Mouse (Mus musculus) E14TG2a.4 (cell line): ENCODE measurements at regions not wholly inside any gene's neighbourhood (a gene's known extent, or its start where the extent isn't known, plus 50 kb on each side); places are given as distances from the start of the nearest gene placed in this dataset.
"Not testable (repeated sequence)": the region's sequence is repeated elsewhere in the genome, so short reads cannot be mapped to it uniquely, and the experiment has no call there.

ENCODE experiments used
- H3K27me3 ChIP-seq: 2 replicates; pipeline ENCODE4 v1.6.1; 2014; ENCODE audit warnings: low read length, control low read depth; ENCODE audit not compliant: insufficient read depth
- H3K36me3 ChIP-seq: 2 replicates; pipeline ENCODE4 v1.6.1; 2014; ENCODE audit warnings: low read length, control low read depth; ENCODE audit not compliant: insufficient read depth
- H3K4me1 ChIP-seq: replicated peaks from 2 replicates; pipeline ENCODE4 v1.6.1; 2014; ENCODE audit warnings: low read depth, low read length, control low read depth
- H3K4me3 ChIP-seq: replicated peaks from 2 replicates; pipeline ENCODE4 v1.5.1; 2014; ENCODE audit warnings: mild to moderate bottlenecking, low read length
- H3K9me3 ChIP-seq: 2 replicates; pipeline ENCODE4 v1.6.1; 2014; ENCODE audit warnings: low read length, control low read depth
- CTCF ChIP-seq: conservative IDR thresholded peaks from 2 replicates; pipeline ENCODE4 v1.5.1; 2014; ENCODE audit warnings: low read length
- NANOG ChIP-seq: IDR thresholded peaks from 2 replicates; pipeline ENCODE4 v1.6.1; 2014; ENCODE audit warnings: borderline replicate concordance, low read length, mixed read lengths
- POU5F1 ChIP-seq: IDR thresholded peaks from 2 replicates; pipeline ENCODE4 v1.6.1; 2014; ENCODE audit warnings: low read length, borderline replicate concordance

DNA sequence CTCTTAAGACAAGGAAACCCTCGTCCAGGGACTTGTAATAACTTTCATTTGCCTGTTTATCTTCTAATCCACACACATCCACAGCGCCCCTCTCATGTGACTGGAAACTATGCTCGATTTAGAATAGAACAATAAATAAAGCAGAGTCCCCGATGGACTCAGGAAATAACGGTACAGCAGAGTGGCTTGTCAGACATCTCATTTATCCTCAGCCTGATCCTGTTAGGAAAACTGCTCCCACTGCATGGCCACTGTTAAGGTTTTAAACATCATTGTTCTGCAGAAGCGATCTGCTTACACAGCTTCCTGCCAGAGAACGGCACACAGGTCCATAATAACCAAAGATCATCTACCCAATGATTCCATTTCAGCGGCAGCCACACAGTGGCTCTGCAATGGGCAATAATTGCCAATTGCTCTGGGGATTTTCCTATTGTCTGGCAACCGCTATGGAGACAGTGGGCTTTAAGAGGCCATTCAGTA is 84.8 kb upstream of the Mdm1 start:
- no peaks in the 10 kb centered on the region for H3K36me3 ChIP-seq
- no peaks in the 10 kb centered on the region for H3K27me3 ChIP-seq
- peaks cover 7% of the 10 kb centered on the region for H3K9me3 ChIP-seq
- TF ChIP-seq NANOG, result no peak
- TF ChIP-seq POU5F1, result no peak
- no peak for TF ChIP-seq CTCF
- H3K4me1 ChIP-seq, result no peaks in the 10 kb centered on the region; the same call in none of the 2 replicates
- no peak overlapping the region for H3K4me3 ChIP-seq

DNA sequence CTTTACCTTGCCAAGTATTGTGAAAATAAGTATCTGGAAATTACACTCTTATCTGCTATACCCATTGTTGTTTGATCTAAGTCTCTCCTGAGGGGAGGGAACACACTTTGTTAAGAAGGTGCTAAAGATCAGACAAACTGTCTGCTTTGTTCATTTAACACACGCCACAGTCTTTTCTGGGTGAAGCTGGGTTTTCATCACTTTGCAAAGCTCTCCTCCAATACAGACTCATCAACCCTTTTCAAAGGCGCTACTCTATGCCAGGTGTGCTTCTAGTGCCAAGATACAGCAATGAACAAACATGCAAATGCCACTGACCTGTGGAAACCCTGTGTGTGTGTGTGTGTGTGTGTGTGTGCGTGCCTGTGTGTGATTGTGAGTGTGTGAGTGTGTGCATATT is 84.1 kb upstream of the Mdm1 start:
- Histone ChIP-seq H3K4me1 (no peaks in the 10 kb centered on the region; the same call in 1 of the 2 replicates), H3K27me3 (no peaks in the 10 kb centered on the region), H3K36me3 (no peaks in the 10 kb centered on the region), H3K4me3 (no peak overlapping the region), H3K9me3 (peaks cover 14% of the 10 kb centered on the region)
- no peak for TF ChIP-seq NANOG
- no peak for TF ChIP-seq CTCF
- TF ChIP-seq POU5F1, result no peak

DNA sequence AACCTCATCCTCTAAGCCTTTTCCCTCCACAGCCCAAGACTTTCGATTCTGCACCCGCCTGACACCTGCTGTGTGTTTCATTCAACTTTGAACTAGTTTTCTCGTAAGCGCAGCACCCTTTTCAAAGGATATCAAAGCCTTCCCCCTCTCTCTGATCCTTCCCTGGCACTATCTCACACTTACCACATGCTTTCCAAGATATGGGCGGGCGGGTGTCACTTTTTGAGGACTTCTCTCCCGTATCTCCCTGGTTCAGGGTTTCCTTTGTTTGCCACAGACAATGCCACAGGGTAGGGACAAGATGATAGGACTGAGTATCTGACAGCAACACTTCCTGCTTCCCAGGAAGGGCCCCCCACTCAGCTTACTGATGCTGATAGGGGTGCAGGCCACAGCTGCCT is 76.8 kb upstream of the Mdm1 start:
- Histone ChIP-seq H3K4me1 (no peaks in the 10 kb centered on the region), H3K9me3 (peaks cover 27% of the 10 kb centered on the region), H3K4me3 (no peak overlapping the region), H3K27me3 (no peaks in the 10 kb centered on the region), H3K36me3 (no peaks in the 10 kb centered on the region)
- TF ChIP-seq NANOG, result no peak

DNA sequence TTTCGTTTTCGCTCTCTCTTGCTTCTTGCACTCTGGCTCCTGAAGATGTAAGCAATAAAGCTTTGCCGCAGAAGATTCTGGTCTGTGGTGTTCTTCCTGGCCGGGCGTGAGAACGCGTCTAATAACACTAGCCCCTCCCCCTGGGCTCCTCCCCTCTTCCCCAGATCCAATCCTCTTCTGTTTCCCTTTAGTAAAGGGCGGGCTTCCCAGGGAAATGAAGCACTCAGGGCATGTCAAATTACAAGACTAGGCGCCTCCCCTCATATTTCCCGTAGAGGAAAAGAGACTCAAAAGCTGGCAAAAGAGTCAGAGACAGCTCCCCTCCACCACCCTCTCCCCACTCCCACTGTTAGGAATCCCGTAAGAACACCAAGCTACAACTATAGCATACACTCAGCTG is 65.3 kb upstream of the Mdm1 start:
- not testable (repeated sequence) for H3K9me3 ChIP-seq, H3K27me3 ChIP-seq, H3K4me3 ChIP-seq, H3K36me3 ChIP-seq, H3K4me1 ChIP-seq

DNA sequence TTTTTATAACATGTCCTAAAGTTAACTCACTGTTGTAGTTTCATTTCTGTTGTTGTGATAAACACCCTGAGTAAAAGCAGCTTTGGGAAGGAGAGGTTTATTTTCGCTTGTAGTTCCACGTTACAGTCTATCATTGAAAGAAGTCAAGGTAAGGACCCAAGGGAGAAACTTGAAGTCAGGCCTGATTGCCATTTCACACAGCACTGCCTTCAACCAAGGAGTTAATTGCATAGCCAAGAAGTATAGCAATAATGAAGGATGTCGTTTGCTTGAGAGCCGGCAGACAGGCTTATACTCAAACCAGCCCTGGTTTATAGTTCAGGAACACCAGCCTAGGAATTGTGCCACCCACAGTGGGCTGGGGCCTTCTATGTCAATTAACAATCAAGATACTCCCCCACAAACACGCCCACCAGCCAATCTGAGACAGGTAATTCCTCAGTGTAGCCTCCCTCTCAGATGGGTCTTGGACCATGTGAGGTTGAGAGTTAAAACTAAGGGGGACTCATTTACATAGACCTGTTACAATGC is 59.9 kb upstream of the Mdm1 start:
- Histone ChIP-seq H3K27me3 (peaks cover 9% of the 10 kb centered on the region), H3K9me3 (no peaks in the 10 kb centered on the region), H3K4me3 (no peak overlapping the region), H3K4me1 (no peaks in the 10 kb centered on the region), H3K36me3 (no peaks in the 10 kb centered on the region)
- TF ChIP-seq CTCF (no peak), POU5F1 (no peak), NANOG (no peak)

DNA sequence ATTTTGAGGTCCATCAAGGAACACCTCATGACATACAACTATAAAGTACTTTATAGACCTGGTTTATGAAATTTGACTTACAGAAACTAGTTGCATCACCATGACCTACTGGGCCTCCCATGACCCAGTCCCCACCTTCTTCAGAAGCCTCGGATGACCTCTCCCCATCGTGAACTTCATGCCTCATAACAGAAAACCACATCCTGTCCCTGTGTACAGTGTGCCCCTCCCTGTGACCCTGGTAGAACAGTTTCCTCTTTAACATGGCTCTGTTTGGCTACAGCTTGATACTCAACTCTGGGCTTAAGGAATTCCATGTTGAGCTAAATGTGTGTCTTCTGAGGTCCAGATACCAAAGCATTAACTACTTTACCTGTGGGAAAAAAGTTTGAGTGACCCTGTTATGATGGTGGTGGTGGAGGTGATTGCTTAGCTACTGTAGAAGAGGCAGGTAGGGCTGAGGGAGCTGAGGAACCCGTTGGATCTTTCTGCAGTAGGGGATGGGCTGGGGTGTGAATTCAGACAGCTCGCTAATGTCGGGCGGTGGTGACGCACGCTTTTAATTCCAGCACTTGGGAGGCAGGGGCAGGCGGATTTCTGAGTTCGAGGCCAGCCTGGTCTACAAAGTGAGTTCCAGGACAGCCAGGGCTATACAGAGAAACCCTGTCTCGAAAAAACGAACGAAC is 58.4 kb upstream of the Mdm1 start:
- Histone ChIP-seq H3K36me3 (no peaks in the 10 kb centered on the region), H3K4me3 (no peak overlapping the region), H3K4me1 (peaks cover 8% of the 10 kb centered on the region), H3K9me3 (no peaks in the 10 kb centered on the region), H3K27me3 (peaks cover 9% of the 10 kb centered on the region)
- TF ChIP-seq POU5F1 (no peak), NANOG (no peak), CTCF (no peak)

DNA sequence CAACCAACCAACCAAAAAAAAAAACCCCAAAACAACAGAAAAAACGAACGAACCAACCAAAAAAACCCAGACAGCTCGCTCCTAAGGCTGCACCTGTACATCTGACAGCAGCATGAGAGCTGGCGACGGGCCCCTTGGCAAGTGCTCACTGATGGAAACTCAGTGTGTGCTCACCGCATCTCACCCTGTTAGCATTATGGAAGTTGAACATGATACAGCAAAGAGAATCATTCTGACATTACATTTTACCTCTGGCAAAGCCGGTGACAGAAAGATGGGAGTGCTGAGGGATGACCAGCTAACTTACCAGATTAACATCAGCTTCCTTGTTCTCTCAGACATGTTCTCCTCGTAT is 57.9 kb upstream of the Mdm1 start:
- Histone ChIP-seq H3K4me1 (peaks cover 8% of the 10 kb centered on the region), H3K27me3 (peaks cover 9% of the 10 kb centered on the region), H3K9me3 (no peaks in the 10 kb centered on the region), H3K36me3 (no peaks in the 10 kb centered on the region), H3K4me3 (no peak overlapping the region)
- TF ChIP-seq POU5F1 (no peak), CTCF (no peak)

DNA sequence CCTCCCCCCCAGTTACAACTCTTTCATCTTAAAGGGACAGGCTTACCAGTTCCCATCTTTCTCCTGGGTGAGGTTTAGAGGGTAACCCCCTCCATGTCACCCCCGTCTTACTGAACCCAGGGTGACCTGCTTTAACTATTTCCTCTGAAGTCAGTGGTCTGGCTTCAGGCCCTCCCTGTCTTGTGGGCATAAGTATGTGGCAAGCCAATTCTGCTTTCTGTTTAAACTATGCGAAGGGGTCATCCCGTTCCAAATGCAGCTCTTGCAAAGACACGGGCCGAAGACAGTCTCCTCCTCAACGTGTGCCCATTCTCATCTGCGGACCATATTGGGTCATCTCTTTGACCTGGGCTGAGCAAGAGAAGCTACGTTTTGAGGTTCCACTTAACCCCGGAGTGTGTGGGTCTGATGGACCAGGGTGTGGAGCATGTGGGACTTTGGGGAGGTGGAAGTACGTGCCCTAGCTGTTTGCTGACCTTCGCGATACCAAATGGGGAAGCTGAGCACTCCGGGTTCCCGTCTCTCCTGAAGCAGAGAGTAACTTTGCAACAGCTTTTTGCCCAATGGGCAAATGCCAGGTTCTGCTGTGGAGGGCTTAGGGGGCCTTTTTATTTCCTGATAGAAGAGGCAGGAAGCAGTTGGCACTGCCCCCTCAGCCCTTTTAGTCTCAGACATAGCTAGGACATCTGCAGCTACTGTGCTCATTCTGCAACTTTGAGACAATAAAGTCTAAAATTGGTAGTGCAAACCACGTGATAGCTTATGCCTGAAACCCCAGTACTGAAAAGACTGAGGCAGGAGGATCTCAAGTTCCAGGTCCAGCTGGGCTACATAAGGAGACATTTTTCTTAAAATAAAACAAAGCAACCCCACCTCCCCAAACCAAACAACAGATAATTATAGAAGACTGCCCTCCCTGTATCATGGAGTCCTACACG is 56.3 kb upstream of the Mdm1 start:
- Histone ChIP-seq H3K4me1 (peaks cover 8% of the 10 kb centered on the region), H3K9me3 (no peaks in the 10 kb centered on the region), H3K36me3 (no peaks in the 10 kb centered on the region), H3K4me3 (no peak overlapping the region), H3K27me3 (peaks cover 9% of the 10 kb centered on the region)
- no peak for TF ChIP-seq NANOG
- no peak for TF ChIP-seq POU5F1
- no peak for TF ChIP-seq CTCF
